Mouse (Mus musculus): Measurements from ENCODE around the gene Smpd4. TPM values are rescaled to one million over a fixed set of nuclear protein-coding genes. Genes with fewer than 3 reads are reported as not detected.
A peak's percentile ranks its signal among the peaks of the same experiment; 100 is the strongest.

Smpd4 gene
- polyA plus RNA-seq, 1 experiment from 2014 or later = 46.5 TPM

GRCm38 (mm10) chr16:17633481-17634181 is 14.5 kb downstream of the Smpd4 start:
- Histone ChIP-seq H3K27ac (ENCODE audit: low read depth, low read length) (no peak overlapping the region), H3K9me3 (ENCODE audit: control insufficient read depth, low read length) (no peaks in the 10 kb centered on the region), H3K4me2 (no peak overlapping the region), H3K4me1 (ENCODE audit: control insufficient read depth, insufficient read depth, low read length) (no peaks in the 10 kb centered on the region), H3K36me3 (ENCODE audit: control insufficient read depth, insufficient read depth, low read length) (peaks cover 12% of the 10 kb centered on the region), H3K4me3 (ENCODE audit: low read depth, low read length) (no peak overlapping the region), H3K9ac (ENCODE audit: low read length) (no peak overlapping the region), H3K27me3 (ENCODE audit: control insufficient read depth, insufficient read depth, low read length) (no peaks in the 10 kb centered on the region)
- no peak; the same call in 1 of the 2 replicates for ATAC-seq (ENCODE audit: low FRiP score)
- DNase-seq (ENCODE audit: low spot score, missing footprints) = peak; percentile 78
- WGBS = 78% methylated on average over 8 of the region's 8 CpGs

GRCm38 (mm10) chr16:17636904-17637303 is 17.8 kb downstream of the Smpd4 start:
- no peak overlapping the region for H3K4me2 ChIP-seq
- DNase-seq (ENCODE audit: low spot score, missing footprints) (no peak), ATAC-seq (ENCODE audit: low FRiP score) (no peak)
- no peak overlapping the region for H3K9ac ChIP-seq (ENCODE audit: low read length)
- H3K27me3 ChIP-seq (ENCODE audit: control insufficient read depth, insufficient read depth, low read length) = no peaks in the 10 kb centered on the region
- no peak overlapping the region for H3K4me3 ChIP-seq (ENCODE audit: low read depth, low read length)
- no peaks in the 10 kb centered on the region for H3K9me3 ChIP-seq (ENCODE audit: control insufficient read depth, low read length)
- H3K4me1 ChIP-seq (ENCODE audit: control insufficient read depth, insufficient read depth, low read length) = no peaks in the 10 kb centered on the region
- no peak overlapping the region for H3K27ac ChIP-seq (ENCODE audit: low read depth, low read length)
- 91% methylated on average over 2 of the region's 2 CpGs for WGBS
- peaks cover 17% of the 10 kb centered on the region for H3K36me3 ChIP-seq (ENCODE audit: control insufficient read depth, insufficient read depth, low read length)

- H3K36me3 ChIP-seq (ENCODE audit: control insufficient read depth, insufficient read depth, low read length) = peaks cover 19% of the 10 kb centered on the region
- no peaks in the 10 kb centered on the region for H3K9me3 ChIP-seq (ENCODE audit: control insufficient read depth, low read length)
- H3K4me2 ChIP-seq = no peak overlapping the region
- no peak overlapping the region for H3K4me3 ChIP-seq (ENCODE audit: low read depth, low read length)
- no peaks in the 10 kb centered on the region for H3K4me1 ChIP-seq (ENCODE audit: control insufficient read depth, insufficient read depth, low read length)
- H3K27ac ChIP-seq (ENCODE audit: low read depth, low read length) = no peak overlapping the region
- H3K9ac ChIP-seq (ENCODE audit: low read length) = no peak overlapping the region
- no peak for DNase-seq (ENCODE audit: low spot score, missing footprints)
- no peaks in the 10 kb centered on the region for H3K27me3 ChIP-seq (ENCODE audit: control insufficient read depth, insufficient read depth, low read length)
- no peak for ATAC-seq (ENCODE audit: low FRiP score)
- WGBS = 90% methylated on average over 2 of the region's 2 CpGs
Measured at GRCm38 (mm10) chr16:17637610-17638009, 18.5 kb downstream of the Smpd4 start.

GRCm38 (mm10) chr16:17638036-17638628 is 19.0 kb downstream of the Smpd4 start:
- Histone ChIP-seq H3K4me1 (ENCODE audit: control insufficient read depth, insufficient read depth, low read length) (no peaks in the 10 kb centered on the region), H3K9me3 (ENCODE audit: control insufficient read depth, low read length) (no peaks in the 10 kb centered on the region), H3K36me3 (ENCODE audit: control insufficient read depth, insufficient read depth, low read length) (peaks cover 21% of the 10 kb centered on the region), H3K27me3 (ENCODE audit: control insufficient read depth, insufficient read depth, low read length) (no peaks in the 10 kb centered on the region), H3K9ac (ENCODE audit: low read length) (no peak overlapping the region), H3K27ac (ENCODE audit: low read depth, low read length) (no peak overlapping the region), H3K4me3 (ENCODE audit: low read depth, low read length) (no peak overlapping the region), H3K4me2 (no peak overlapping the region)
- peak; percentile 39 for DNase-seq (ENCODE audit: low spot score, missing footprints)
- no peak for ATAC-seq (ENCODE audit: low FRiP score)
- 96% methylated on average over 9 of the region's 9 CpGs for WGBS

- H3K27ac ChIP-seq (ENCODE audit: low read depth, low read length) = no peak overlapping the region
- DNase-seq (ENCODE audit: low spot score, missing footprints) (peak; percentile 68), ATAC-seq (ENCODE audit: low FRiP score) (no peak)
- H3K9me3 ChIP-seq (ENCODE audit: control insufficient read depth, low read length) = no peaks in the 10 kb centered on the region
- H3K4me3 ChIP-seq (ENCODE audit: low read depth, low read length) = no peak overlapping the region
- H3K4me2 ChIP-seq = no peak overlapping the region
- no peak overlapping the region for H3K9ac ChIP-seq (ENCODE audit: low read length)
- no peaks in the 10 kb centered on the region for H3K4me1 ChIP-seq (ENCODE audit: control insufficient read depth, insufficient read depth, low read length)
- WGBS = 92% methylated on average over 3 of the region's 3 CpGs
- no peaks in the 10 kb centered on the region for H3K27me3 ChIP-seq (ENCODE audit: control insufficient read depth, insufficient read depth, low read length)
- peaks cover 21% of the 10 kb centered on the region for H3K36me3 ChIP-seq (ENCODE audit: control insufficient read depth, insufficient read depth, low read length)
Measured at GRCm38 (mm10) chr16:17639081-17639480, 19.9 kb downstream of the Smpd4 start.

- WGBS = 94% methylated on average over 6 of the region's 6 CpGs
Measured at GRCm38 (mm10) chr16:17639951-17640350, 20.8 kb downstream of the Smpd4 start.

GRCm38 (mm10) chr16:17640706-17641105 is 21.6 kb downstream of the Smpd4 start:
- DNase-seq (ENCODE audit: low spot score, missing footprints) (peak; percentile 62), ATAC-seq (ENCODE audit: low FRiP score) (no peak)
- Histone ChIP-seq H3K9ac (ENCODE audit: low read length) (no peak overlapping the region), H3K4me2 (no peak overlapping the region), H3K27ac (ENCODE audit: low read depth, low read length) (no peak overlapping the region), H3K27me3 (ENCODE audit: control insufficient read depth, insufficient read depth, low read length) (no peaks in the 10 kb centered on the region), H3K4me1 (ENCODE audit: control insufficient read depth, insufficient read depth, low read length) (no peaks in the 10 kb centered on the region), H3K9me3 (ENCODE audit: control insufficient read depth, low read length) (no peaks in the 10 kb centered on the region), H3K36me3 (ENCODE audit: control insufficient read depth, insufficient read depth, low read length) (peaks cover 21% of the 10 kb centered on the region), H3K4me3 (ENCODE audit: low read depth, low read length) (no peak overlapping the region)
- WGBS = 91% methylated on average over 9 of the region's 9 CpGs

More at GRCm38 (mm10) chr16:17639951-17640350, 20.8 kb downstream of the Smpd4 start:
- DNase-seq (ENCODE audit: low spot score, missing footprints) (peak; percentile 70), ATAC-seq (ENCODE audit: low FRiP score) (no peak)
- Histone ChIP-seq H3K27me3 (ENCODE audit: control insufficient read depth, insufficient read depth, low read length) (no peaks in the 10 kb centered on the region), H3K4me3 (ENCODE audit: low read depth, low read length) (no peak overlapping the region), H3K9me3 (ENCODE audit: control insufficient read depth, low read length) (no peaks in the 10 kb centered on the region), H3K36me3 (ENCODE audit: control insufficient read depth, insufficient read depth, low read length) (peaks cover 21% of the 10 kb centered on the region), H3K27ac (ENCODE audit: low read depth, low read length) (no peak overlapping the region), H3K9ac (ENCODE audit: low read length) (no peak overlapping the region), H3K4me1 (ENCODE audit: control insufficient read depth, insufficient read depth, low read length) (no peaks in the 10 kb centered on the region), H3K4me2 (no peak overlapping the region)

GRCm38 (mm10) chr16:17641301-17641700 is 22.1 kb downstream of the Smpd4 start:
- Histone ChIP-seq H3K27ac (ENCODE audit: low read depth, low read length) (no peak overlapping the region), H3K36me3 (ENCODE audit: control insufficient read depth, insufficient read depth, low read length) (peaks cover 21% of the 10 kb centered on the region), H3K9ac (ENCODE audit: low read length) (no peak overlapping the region), H3K4me2 (no peak overlapping the region), H3K9me3 (ENCODE audit: control insufficient read depth, low read length) (no peaks in the 10 kb centered on the region), H3K4me3 (ENCODE audit: low read depth, low read length) (no peak overlapping the region), H3K4me1 (ENCODE audit: control insufficient read depth, insufficient read depth, low read length) (no peaks in the 10 kb centered on the region; the same call in 1 of the 2 replicates), H3K27me3 (ENCODE audit: control insufficient read depth, insufficient read depth, low read length) (no peaks in the 10 kb centered on the region)
- WGBS = 81% methylated on average over 6 of the region's 6 CpGs
- ATAC-seq (ENCODE audit: low FRiP score) (no peak), DNase-seq (ENCODE audit: low spot score, missing footprints) (peak; percentile 74)

GRCm38 (mm10) chr16:17642311-17642710 is 23.2 kb downstream of the Smpd4 start:
- peaks cover 21% of the 10 kb centered on the region for H3K36me3 ChIP-seq (ENCODE audit: control insufficient read depth, insufficient read depth, low read length)
- no peak overlapping the region for H3K27ac ChIP-seq (ENCODE audit: low read depth, low read length)

More at GRCm38 (mm10) chr16:17642311-17642710, 23.2 kb downstream of the Smpd4 start:
- Histone ChIP-seq H3K9ac (ENCODE audit: low read length) (no peak overlapping the region), H3K27me3 (ENCODE audit: control insufficient read depth, insufficient read depth, low read length) (no peaks in the 10 kb centered on the region), H3K4me3 (ENCODE audit: low read depth, low read length) (no peak overlapping the region), H3K4me1 (ENCODE audit: control insufficient read depth, insufficient read depth, low read length) (peaks cover 6% of the 10 kb centered on the region; the same call in 1 of the 2 replicates), H3K4me2 (no peak overlapping the region), H3K9me3 (ENCODE audit: control insufficient read depth, low read length) (no peaks in the 10 kb centered on the region)
- ATAC-seq (ENCODE audit: low FRiP score) (no peak), DNase-seq (ENCODE audit: low spot score, missing footprints) (peak; percentile 35)
- WGBS = 92% methylated on average over 8 of the region's 8 CpGs

Measured in midbrain, embryonic 11.5 days (tissue).